Mouse (Mus musculus) bone marrow macrophage, adult 2 months (primary cell): Measurements from ENCODE around the gene Tdp1.

ENCODE experiments used
- CTCF ChIP-seq: IDR thresholded peaks from 2 replicates; pipeline ENCODE4 v1.5.1; 2012; ENCODE audit warnings: low read depth, mild to moderate bottlenecking, low read length, moderate library complexity
- POLR2A ChIP-seq: IDR thresholded peaks from 2 replicates; pipeline ENCODE4 v1.6.1; 2012; ENCODE audit warnings: mild to moderate bottlenecking, low read depth, low read length, borderline replicate concordance

DNA sequence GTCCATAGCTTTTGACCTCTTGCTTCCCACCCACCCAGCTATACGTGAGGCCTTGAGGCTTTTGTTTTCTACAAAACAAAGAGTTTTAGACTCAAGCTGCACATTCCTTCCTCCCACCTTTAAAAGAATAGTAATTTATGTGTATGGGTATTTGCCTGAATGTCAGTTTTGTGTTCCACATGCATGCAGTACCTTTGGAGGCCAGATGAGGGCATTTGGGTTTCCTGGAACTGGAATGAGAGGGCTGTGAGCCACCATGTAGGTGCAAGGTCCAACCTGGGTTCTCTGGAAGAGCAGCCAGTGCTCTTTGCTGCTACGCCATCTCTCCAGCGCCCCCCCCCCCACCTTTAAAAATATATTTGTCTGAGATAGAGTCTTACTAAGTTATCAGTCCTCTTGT is 36.7 kb downstream of the Tdp1 start:
- TF ChIP-seq POLR2A (no peak), CTCF (no peak)
